Mouse (Mus musculus) heart, postnatal 36 days (tissue): ENCODE measurements around the gene Nop10. TPM values are rescaled to one million over a fixed set of nuclear protein-coding genes. Genes with fewer than 3 reads are reported as not detected.

Source experiments
- DNase-seq, 2 experiments: peaks; one replicate each; pipeline ENCODE4 v3.0.0; 2021 to 2022
- intact Hi-C: fragments of 180-260 bp; cut with DNase I; formaldehyde crosslinking; loops from one replicate; pipeline ENCODE4 v1.15.1; 2025
- total RNA-seq, 2 experiments: library from RNA; stranded (reverse); gene quantifications; 2 replicates each; pipeline ENCODE4 v1.2.3; 2021

The Nop10 gene
- total RNA-seq, 2 experiments from 2014 or later = 61.8 to 62.8 TPM

- intact Hi-C loops = loop anchor here (2.0 kb wide), 1 partner anchor 38 kb away; no protein-coding TSS in a partner anchor
- DNase-seq = no peak
Observed at GRCm38 (mm10) chr2:112309161-112309600, 47.5 kb downstream of the Nop10 start.

Other genes with a start within 250 kb of the Nop10 start
- not detected for gene Olfr1310, start 249.2 kb upstream of the Nop10 start, total RNA-seq
- gene Olfr1311, start 237.5 kb upstream of the Nop10 start, total RNA-seq = not detected
- gene Olfr1312, start 211.7 kb upstream of the Nop10 start, total RNA-seq = not detected
- gene Olfr1313, start 184.1 kb upstream of the Nop10 start, total RNA-seq = not detected
- gene Olfr1314, start 165.1 kb upstream of the Nop10 start, total RNA-seq = not detected
- gene Olfr1315-ps1, start 146.5 kb upstream of the Nop10 start, total RNA-seq = not detected
- not detected for gene Olfr1316, start 126.9 kb upstream of the Nop10 start, total RNA-seq
- gene Olfr1317, start 121.6 kb upstream of the Nop10 start, total RNA-seq = not detected
- gene Olfr1318, start 107.7 kb upstream of the Nop10 start, total RNA-seq = not detected
- 1 to 10 TPM; 2.3 to 2.5 TPM for gene Lpcat4, start 22.5 kb upstream of the Nop10 start, total RNA-seq
- gene Nutm1, start 2.6 kb upstream of the Nop10 start, total RNA-seq = not detected
- 10 to 100 TPM; 36.0 to 39.9 TPM for gene Slc12a6, start 3.9 kb downstream of the Nop10 start, total RNA-seq
- gene Gm21985, start 4.4 kb downstream of the Nop10 start, total RNA-seq = 1 to 10 TPM in 1 of 2 experiments, under 1 TPM in 1; 0.89 to 1.6 TPM
- 10 to 100 TPM; 61.7 to 64.6 TPM for gene Emc4, start 106.1 kb downstream of the Nop10 start, total RNA-seq
- 1 to 10 TPM; 4.4 to 5.0 TPM for gene Katnbl1, start 117.3 kb downstream of the Nop10 start, total RNA-seq
- gene Emc7, start 193.1 kb downstream of the Nop10 start, total RNA-seq = 10 to 100 TPM; 16.2 to 16.8 TPM
- gene Chrm5, start 218.8 kb downstream of the Nop10 start, total RNA-seq = not detected
- gene Aven, start 231.0 kb downstream of the Nop10 start, total RNA-seq = 10 to 100 TPM; 16.5 to 20.6 TPM